Mouse (Mus musculus): Measurements from ENCODE around the gene Smim5. TPM values are rescaled to one million over a fixed set of nuclear protein-coding genes. Genes with fewer than 3 reads are reported as not detected.
A peak's percentile ranks its signal among the peaks of the same experiment; 100 is the strongest.
"Not testable (repeated sequence)": the region's sequence is repeated elsewhere in the genome, so short reads cannot be mapped to it uniquely, and the experiment has no call there.

The Smim5 gene
- polyA plus RNA-seq (2015; fragmentation: Nextera tagmentation; extraction: Ambion mirVana), result 2.5 and 3.9 TPM in 2 replicates

DNA sequence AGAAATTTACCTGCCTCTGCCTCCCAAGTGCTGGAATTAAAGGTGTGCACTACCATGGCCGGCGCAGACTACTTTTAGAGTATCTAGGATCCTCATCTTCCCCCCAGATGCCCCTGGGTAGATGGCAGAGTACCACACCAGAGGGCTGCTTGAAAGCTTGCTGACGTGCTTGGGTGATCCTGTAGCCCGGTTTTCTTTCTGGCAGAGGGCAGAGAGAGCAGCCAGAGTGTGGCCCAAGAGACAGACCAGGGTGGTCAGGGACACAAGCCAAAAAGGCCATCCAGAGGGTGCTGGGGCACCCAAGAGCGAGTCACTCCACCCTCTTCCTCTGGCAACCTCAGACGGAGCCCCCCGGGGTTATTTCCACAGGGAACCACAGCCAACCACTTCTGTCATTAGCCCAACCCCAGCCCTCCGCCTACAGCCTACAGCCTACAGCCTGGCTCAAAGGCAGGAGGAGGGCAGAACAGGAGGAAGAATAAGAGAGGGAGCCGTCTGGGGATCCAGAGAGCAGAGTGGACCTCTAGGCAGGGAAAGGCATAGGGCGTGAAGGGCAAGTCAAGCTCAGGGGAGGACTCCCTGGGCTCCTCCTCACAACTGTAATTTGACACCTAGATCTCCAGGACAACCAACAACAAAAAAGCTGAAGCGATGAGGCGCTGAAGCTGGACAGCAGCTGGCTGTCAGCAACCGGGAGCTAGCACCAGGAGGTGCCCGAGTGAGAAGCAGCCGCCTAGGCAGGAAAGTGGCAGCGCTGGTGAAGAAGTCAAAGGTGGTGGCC is at the start of gene Smim5:
Gene Smim5 (plus strand): TSS at position 481 of the 781 bp plus-strand sequence.
- ATAC-seq, result no peak
- WGBS, result 32% methylated on average over 16 of the region's 16 CpGs
- H3K9ac ChIP-seq (ENCODE audit: low read depth, low read length), result no peak within 1 kb of the TSS
- H3K4me1 ChIP-seq (ENCODE audit: control insufficient read depth, insufficient read depth, low read depth, low read length), result peaks cover 4% of the 10 kb centered on the region; the same call in 1 of the 2 replicates
- no peak within 1 kb of the TSS for H3K27ac ChIP-seq (ENCODE audit: low read depth, low read length)
- H3K4me3 ChIP-seq (ENCODE audit: low read length), result no peak within 1 kb of the TSS
- H3K36me3 ChIP-seq (ENCODE audit: control insufficient read depth, insufficient read depth, low read length), result peaks cover 6% of the 10 kb centered on the region; the same call in 1 of the 2 replicates
- peak within 1 kb of the TSS; percentile 15; the same call in 1 of the 2 replicates for H3K4me2 ChIP-seq (ENCODE audit: low read length)
- no peaks in the 10 kb centered on the region for H3K27me3 ChIP-seq (replicated peaks; ENCODE audit: control insufficient read depth, insufficient read depth, low read length)
- no peaks in the 10 kb centered on the region for H3K9me3 ChIP-seq (ENCODE audit: control insufficient read depth, low read length)

DNA sequence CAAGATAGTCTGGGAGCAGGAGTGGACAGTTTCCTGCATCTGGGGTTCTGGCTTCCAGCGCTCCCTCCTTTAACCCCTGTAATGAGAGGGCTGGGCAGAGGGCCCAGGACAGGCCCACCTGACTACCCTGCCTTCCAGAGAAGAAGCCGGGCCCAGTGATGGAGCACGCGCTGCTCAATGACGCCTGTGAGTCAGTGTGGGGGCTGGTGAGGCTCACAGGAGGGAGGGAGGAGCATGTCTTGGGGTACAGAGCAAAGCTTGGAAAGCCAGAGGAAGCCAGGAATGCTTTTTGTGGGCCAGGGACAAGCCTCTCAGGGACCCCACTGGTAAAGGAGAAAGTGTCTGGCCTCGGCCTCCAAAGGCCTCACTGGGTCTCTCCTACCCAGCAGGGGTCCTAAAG is 45.1 kb upstream of the Smim5 start:
- peaks cover 25% of the 10 kb centered on the region for H3K27me3 ChIP-seq (replicated peaks; ENCODE audit: control insufficient read depth, insufficient read depth, low read length)
- no peak overlapping the region for H3K4me2 ChIP-seq (ENCODE audit: low read length)
- no peak for ATAC-seq
- H3K9me3 ChIP-seq (ENCODE audit: control insufficient read depth, low read length), result no peaks in the 10 kb centered on the region
- no peak overlapping the region for H3K4me3 ChIP-seq (ENCODE audit: low read length)
- WGBS, result 80% methylated on average over 6 of the region's 6 CpGs
- H3K36me3 ChIP-seq (ENCODE audit: control insufficient read depth, insufficient read depth, low read length), result no peaks in the 10 kb centered on the region
- H3K4me1 ChIP-seq (ENCODE audit: control insufficient read depth, insufficient read depth, low read depth, low read length), result peaks cover 7% of the 10 kb centered on the region
- no peak overlapping the region for H3K27ac ChIP-seq (ENCODE audit: low read depth, low read length)
- no peak overlapping the region for H3K9ac ChIP-seq (ENCODE audit: low read depth, low read length)

DNA sequence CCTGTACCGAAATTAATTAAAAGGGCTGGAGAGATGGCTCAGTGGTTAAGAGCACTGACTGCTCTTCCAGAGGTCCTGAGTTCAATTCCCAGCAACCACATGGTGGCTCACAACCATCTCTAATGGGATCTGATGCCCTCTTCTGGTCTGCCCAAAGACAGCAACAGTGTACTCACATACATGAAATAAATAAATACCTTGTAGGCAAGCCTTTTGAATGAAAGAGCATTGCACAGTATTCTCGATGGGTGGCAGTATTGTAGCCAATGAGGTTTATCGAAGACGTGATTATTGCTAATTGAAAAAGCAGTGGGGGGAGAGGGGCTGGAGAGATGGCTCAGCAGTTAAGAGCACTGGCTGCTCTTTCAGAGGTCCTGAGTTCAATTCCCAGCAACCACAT is 42.6 kb upstream of the Smim5 start:
- not testable (repeated sequence) for H3K4me1 ChIP-seq (ENCODE audit: control insufficient read depth, insufficient read depth, low read depth, low read length); H3K4me3 ChIP-seq (ENCODE audit: low read length); H3K4me2 ChIP-seq (ENCODE audit: low read length); H3K9ac ChIP-seq (ENCODE audit: low read depth, low read length); H3K9me3 ChIP-seq (ENCODE audit: control insufficient read depth, low read length); ATAC-seq; H3K36me3 ChIP-seq (ENCODE audit: control insufficient read depth, insufficient read depth, low read length); H3K27ac ChIP-seq (ENCODE audit: low read depth, low read length)
- 97% methylated on average over 4 of the region's 4 CpGs for WGBS
- H3K27me3 ChIP-seq (replicated peaks; ENCODE audit: control insufficient read depth, insufficient read depth, low read length), result peaks cover 42% of the 10 kb centered on the region

DNA sequence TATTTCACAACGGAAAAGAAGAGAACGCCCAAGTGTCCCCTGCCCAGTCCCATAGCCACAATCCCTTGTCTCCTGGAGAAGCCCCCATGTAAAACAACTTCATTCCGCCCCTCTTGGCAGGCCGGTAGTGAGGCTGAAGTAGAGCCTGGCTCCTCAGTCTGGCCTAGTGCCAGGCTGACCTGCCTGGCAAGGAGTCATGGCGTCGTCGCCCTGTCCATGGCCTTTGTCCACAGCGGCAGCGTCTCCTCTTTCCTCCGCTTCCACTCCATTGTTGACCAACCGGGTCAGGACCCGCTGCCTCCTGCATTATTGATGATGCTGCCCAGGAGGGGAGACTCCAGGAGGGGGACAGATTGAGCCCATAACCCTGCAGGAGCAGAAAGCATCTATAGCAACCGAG is 41.8 kb upstream of the Smim5 start:
- no peak for ATAC-seq

DNA sequence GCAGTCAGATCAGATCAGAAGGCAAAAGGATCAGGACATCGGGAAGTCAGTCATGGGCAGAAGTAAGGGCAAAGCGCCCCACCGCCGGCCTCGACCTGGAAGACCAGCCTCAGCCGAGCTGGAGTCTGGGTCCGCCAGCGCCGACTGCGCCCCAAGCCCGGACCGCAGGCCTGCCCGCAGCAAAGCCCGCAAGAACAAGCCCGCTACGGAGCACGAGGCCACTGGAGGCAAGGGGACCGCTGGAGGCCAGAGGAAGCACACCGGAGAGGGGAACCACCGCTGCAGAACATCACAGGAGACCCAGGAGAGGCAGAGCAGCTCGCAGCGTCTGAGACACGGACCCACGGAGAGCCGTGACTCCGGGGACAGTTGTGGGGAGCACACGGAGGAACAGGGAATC is 41.4 kb upstream of the Smim5 start, which contains the start of gene Myo15b:
Gene Myo15b (plus strand): TSS at position 53 of the 400 bp plus-strand sequence.
- peak within 1 kb of the TSS; percentile 29 for H3K4me3 ChIP-seq (ENCODE audit: low read length)
- H3K4me2 ChIP-seq (ENCODE audit: low read length), result peak within 1 kb of the TSS; percentile 44
- no peaks in the 10 kb centered on the region for H3K9me3 ChIP-seq (ENCODE audit: control insufficient read depth, low read length)
- no peak within 1 kb of the TSS for H3K27ac ChIP-seq (ENCODE audit: low read depth, low read length)
- H3K36me3 ChIP-seq (ENCODE audit: control insufficient read depth, insufficient read depth, low read length), result no peaks in the 10 kb centered on the region
- WGBS, result 10% methylated on average over 27 of the region's 27 CpGs
- no peak for ATAC-seq
- peak within 1 kb of the TSS; percentile 52; the same call in 1 of the 2 replicates for H3K9ac ChIP-seq (ENCODE audit: low read depth, low read length)
- H3K4me1 ChIP-seq (ENCODE audit: control insufficient read depth, insufficient read depth, low read depth, low read length), result peaks cover 7% of the 10 kb centered on the region
- H3K27me3 ChIP-seq (replicated peaks; ENCODE audit: control insufficient read depth, insufficient read depth, low read length), result peaks cover 42% of the 10 kb centered on the region

More for the DNA sequence above, 41.8 kb upstream of the Smim5 start:
- H3K27me3 ChIP-seq (replicated peaks; ENCODE audit: control insufficient read depth, insufficient read depth, low read length), result peaks cover 42% of the 10 kb centered on the region
- H3K36me3 ChIP-seq (ENCODE audit: control insufficient read depth, insufficient read depth, low read length), result no peaks in the 10 kb centered on the region
- H3K4me1 ChIP-seq (ENCODE audit: control insufficient read depth, insufficient read depth, low read depth, low read length), result peaks cover 7% of the 10 kb centered on the region
- H3K9me3 ChIP-seq (ENCODE audit: control insufficient read depth, low read length), result no peaks in the 10 kb centered on the region
- no peak overlapping the region for H3K4me2 ChIP-seq (ENCODE audit: low read length)
- H3K27ac ChIP-seq (ENCODE audit: low read depth, low read length), result no peak overlapping the region
- H3K4me3 ChIP-seq (ENCODE audit: low read length), result no peak overlapping the region
- 28% methylated on average over 13 of the region's 13 CpGs for WGBS
- no peak overlapping the region for H3K9ac ChIP-seq (ENCODE audit: low read depth, low read length)

DNA sequence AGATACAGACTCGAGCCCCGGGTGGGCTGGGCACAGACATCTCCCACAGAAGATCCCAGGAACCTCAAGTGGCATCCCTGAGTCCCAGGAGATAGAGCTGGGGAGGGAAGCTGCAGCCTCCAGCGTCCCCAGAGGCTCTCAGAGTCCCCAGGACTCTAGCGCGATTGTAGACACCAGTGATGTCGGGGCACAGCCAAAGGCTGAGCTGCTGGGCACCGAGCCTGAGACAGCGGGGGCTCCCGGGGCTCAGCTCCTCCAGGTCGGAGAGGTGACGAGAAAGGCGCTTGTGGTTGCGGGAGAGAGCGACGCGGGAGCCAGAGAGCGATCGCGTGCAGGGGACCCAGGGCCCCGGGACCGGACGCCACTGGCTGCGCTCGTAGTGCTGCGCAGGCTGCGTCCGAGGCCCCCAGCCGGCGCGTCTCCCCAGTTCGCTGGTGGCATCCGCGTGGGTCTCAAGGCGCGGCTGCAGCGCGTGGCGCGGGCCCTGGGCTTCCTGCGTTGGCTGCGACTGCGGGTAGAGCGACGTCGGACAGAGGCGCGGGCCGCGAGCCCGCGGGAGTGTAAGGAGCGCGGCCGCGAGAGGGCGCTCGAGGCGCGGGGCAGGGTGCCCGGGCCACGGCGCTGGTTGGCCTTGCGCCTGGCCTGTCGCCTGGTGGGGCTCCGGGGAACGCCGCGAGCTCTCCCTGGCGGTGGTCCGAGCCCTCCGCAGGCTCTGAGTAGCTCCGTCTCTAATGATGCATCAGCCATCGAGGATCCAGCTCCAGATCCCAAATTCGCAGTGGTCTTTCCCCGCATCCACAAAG is 40.4 kb upstream of the Smim5 start:
- WGBS, result 2% methylated on average over 53 of the region's 75 CpGs
- Histone ChIP-seq H3K36me3 (ENCODE audit: control insufficient read depth, insufficient read depth, low read length) (no peaks in the 10 kb centered on the region), H3K4me2 (ENCODE audit: low read length) (peak overlapping the region; percentile 44), H3K9ac (ENCODE audit: low read depth, low read length) (peak overlapping the region; percentile 52; the same call in 1 of the 2 replicates), H3K4me1 (ENCODE audit: control insufficient read depth, insufficient read depth, low read depth, low read length) (peaks cover 7% of the 10 kb centered on the region), H3K4me3 (ENCODE audit: low read length) (peak overlapping the region; percentile 29), H3K9me3 (ENCODE audit: control insufficient read depth, low read length) (no peaks in the 10 kb centered on the region), H3K27me3 (replicated peaks; ENCODE audit: control insufficient read depth, insufficient read depth, low read length) (peaks cover 42% of the 10 kb centered on the region), H3K27ac (ENCODE audit: low read depth, low read length) (no peak overlapping the region)
- ATAC-seq, result peak; percentile 86

DNA sequence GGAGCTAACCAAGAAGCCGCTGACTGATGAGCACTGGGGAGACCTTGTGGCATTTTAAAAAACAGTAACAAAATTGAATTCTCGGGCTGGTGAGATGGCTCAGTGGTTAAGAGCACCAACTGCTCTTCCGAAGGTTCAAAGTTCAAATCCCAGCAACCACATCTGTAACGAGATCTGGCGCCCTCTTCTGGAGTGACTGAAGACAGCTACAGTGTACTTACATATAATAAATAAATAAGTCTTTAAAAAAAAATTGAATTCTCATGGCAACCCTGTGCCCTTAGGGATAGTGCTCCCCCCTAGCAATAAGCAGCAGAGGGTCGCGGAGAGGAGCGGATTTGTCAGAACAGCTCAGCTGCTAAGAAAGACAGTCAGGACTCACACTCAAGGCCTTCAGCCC is 35.9 kb upstream of the Smim5 start:
- Histone ChIP-seq H3K4me1 (ENCODE audit: control insufficient read depth, insufficient read depth, low read depth, low read length) (peaks cover 5% of the 10 kb centered on the region; the same call in 1 of the 2 replicates), H3K27me3 (replicated peaks; ENCODE audit: control insufficient read depth, insufficient read depth, low read length) (peaks cover 24% of the 10 kb centered on the region), H3K27ac (ENCODE audit: low read depth, low read length) (no peak overlapping the region), H3K36me3 (ENCODE audit: control insufficient read depth, insufficient read depth, low read length) (no peaks in the 10 kb centered on the region), H3K4me2 (ENCODE audit: low read length) (no peak overlapping the region), H3K9me3 (ENCODE audit: control insufficient read depth, low read length) (no peaks in the 10 kb centered on the region), H3K4me3 (ENCODE audit: low read length) (no peak overlapping the region), H3K9ac (ENCODE audit: low read depth, low read length) (no peak overlapping the region)
- no peak for ATAC-seq
- WGBS, result 87% methylated on average over 8 of the region's 8 CpGs

DNA sequence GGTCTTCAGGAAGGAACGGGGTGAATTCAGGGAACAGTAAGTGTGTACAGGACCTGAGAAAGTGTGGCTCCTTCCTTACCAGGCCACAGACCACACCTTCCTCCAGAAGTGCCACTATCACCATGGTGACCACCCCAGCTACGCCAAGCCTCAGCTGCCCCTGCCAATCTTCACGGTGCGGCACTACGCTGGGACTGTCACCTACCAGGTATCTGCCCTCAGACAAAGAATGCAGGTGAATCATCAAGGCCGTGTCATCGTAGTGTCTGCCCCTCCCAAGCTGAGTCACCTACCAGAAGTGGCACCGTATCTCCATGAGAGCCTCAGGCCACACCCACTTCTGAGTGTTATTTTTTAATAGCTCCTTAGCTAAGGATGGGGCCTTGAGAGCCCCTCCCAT is 30.4 kb upstream of the Smim5 start:
- ATAC-seq, result no peak
- 88% methylated on average over 8 of the region's 8 CpGs for WGBS
- Histone ChIP-seq H3K4me1 (ENCODE audit: control insufficient read depth, insufficient read depth, low read depth, low read length) (no peaks in the 10 kb centered on the region), H3K4me3 (ENCODE audit: low read length) (no peak overlapping the region), H3K9me3 (ENCODE audit: control insufficient read depth, low read length) (no peaks in the 10 kb centered on the region), H3K9ac (ENCODE audit: low read depth, low read length) (no peak overlapping the region), H3K27ac (ENCODE audit: low read depth, low read length) (no peak overlapping the region), H3K36me3 (ENCODE audit: control insufficient read depth, insufficient read depth, low read length) (no peaks in the 10 kb centered on the region), H3K4me2 (ENCODE audit: low read length) (no peak overlapping the region), H3K27me3 (replicated peaks; ENCODE audit: control insufficient read depth, insufficient read depth, low read length) (no peaks in the 10 kb centered on the region)

DNA sequence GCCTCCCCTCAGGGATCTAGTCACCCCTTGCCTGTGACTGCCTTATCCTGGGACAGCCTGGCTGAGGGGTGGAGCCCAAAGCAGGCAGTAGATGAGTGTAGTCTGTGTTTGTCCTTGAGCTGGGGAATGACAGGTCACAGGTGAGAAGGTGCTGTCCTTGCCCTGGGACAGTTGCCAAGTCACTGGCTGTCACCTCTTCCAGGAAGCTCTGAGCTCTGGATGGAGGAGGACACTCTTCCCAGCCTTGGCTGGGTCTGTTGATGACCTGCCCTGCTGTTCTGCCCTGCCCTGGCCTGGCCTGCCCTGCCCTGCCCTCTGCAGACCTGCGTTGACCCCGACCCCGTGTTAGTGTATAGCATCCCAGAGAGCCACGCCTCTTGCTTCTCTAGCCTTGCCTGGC is 27.3 kb upstream of the Smim5 start:
- Histone ChIP-seq H3K9me3 (ENCODE audit: control insufficient read depth, low read length) (no peaks in the 10 kb centered on the region), H3K9ac (ENCODE audit: low read depth, low read length) (no peak overlapping the region), H3K27ac (ENCODE audit: low read depth, low read length) (no peak overlapping the region), H3K4me3 (ENCODE audit: low read length) (no peak overlapping the region), H3K4me2 (ENCODE audit: low read length) (no peak overlapping the region), H3K36me3 (ENCODE audit: control insufficient read depth, insufficient read depth, low read length) (no peaks in the 10 kb centered on the region), H3K4me1 (ENCODE audit: control insufficient read depth, insufficient read depth, low read depth, low read length) (no peaks in the 10 kb centered on the region), H3K27me3 (replicated peaks; ENCODE audit: control insufficient read depth, insufficient read depth, low read length) (no peaks in the 10 kb centered on the region)
- no peak for ATAC-seq
- WGBS, result 68% methylated on average over 4 of the region's 4 CpGs

Measured in hindbrain, embryonic 16.5 days (tissue).